Mouse (Mus musculus) large intestine, adult 2 months (tissue): ENCODE data around the gene Osbpl8. TPM values are rescaled to one million over a fixed set of nuclear protein-coding genes. Genes with fewer than 3 reads are reported as not detected.
"Not testable (repeated sequence)": the region's sequence is repeated elsewhere in the genome, so short reads cannot be mapped to it uniquely, and the experiment has no call there.

Experiments
- DNase-seq: peaks from one replicate; pipeline ENCODE4 v3.0.0-alpha.2; 2012; ENCODE audit warnings: low read depth, low spot score
- WGBS: fragments of 180-500 bp; shearing (Covaris S2); methylation state at CpG from one replicate; pipeline ENCODE4 v1.1.7; 2018; 5-methylcytosine and 5-hydroxymethylcytosine counted together
- polyA plus RNA-seq: library from polyadenylated mRNA; depleted of rRNA; stranded (reverse); fragments of >200 nt; gene quantifications from 2 replicates; pipeline ENCODE4 v1.2.3, GENCODE M21; 2012; rRNA removed

Gene Osbpl8
- 1.1 and 2.1 TPM in 2 replicates for polyA plus RNA-seq

DNA sequence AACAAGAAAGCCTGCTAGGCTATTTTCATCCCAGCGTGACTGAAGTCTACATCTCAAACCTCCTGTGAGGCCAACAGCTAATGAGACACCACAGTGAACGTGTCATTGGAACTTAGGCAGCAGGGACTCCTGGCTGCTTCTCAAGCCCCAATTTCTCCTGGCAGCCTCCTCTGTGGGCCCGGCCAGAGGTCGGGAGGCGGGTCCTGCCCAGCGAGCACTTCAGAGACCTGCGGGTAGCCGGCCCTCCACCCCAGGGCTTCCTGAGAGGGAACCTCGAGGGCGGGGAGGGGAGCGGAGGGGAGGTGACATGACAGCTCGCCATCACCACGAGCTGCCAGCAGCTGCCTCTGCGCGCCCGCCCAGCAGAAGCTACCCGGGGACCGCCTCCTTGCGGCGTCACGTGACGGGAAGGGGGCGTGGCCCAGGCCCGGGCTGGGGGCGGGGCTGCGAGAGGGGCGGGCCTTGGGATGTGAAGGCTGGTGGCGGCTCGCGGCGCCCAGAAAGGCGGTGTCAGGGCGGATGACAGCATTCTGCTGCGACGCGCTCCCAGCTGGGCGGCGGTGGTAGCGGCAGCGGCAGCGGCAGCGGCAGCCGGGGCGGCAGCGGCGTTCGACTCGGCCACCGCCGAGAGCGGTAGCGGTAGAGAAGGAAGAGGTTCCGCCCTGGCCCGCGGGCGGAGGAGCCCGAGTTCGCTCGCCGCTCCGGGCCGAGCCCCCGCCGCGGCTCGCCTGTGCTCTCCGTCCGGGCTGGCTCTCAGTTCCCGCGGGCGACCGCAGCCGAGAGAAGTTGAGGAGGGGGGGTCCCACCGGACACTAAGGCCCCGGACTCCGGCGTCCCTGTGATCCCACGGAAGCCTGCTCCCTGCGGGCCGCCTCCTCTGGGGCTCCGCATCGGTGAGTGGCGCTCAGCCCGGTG lies at the start of gene Osbpl8:
Gene Osbpl8, plus strand, starts transcription at position 449 of the 915 bp plus-strand sequence.
- 1% methylated on average over 81 of the region's 84 CpGs for WGBS
- peak; percentile 70 for DNase-seq

DNA sequence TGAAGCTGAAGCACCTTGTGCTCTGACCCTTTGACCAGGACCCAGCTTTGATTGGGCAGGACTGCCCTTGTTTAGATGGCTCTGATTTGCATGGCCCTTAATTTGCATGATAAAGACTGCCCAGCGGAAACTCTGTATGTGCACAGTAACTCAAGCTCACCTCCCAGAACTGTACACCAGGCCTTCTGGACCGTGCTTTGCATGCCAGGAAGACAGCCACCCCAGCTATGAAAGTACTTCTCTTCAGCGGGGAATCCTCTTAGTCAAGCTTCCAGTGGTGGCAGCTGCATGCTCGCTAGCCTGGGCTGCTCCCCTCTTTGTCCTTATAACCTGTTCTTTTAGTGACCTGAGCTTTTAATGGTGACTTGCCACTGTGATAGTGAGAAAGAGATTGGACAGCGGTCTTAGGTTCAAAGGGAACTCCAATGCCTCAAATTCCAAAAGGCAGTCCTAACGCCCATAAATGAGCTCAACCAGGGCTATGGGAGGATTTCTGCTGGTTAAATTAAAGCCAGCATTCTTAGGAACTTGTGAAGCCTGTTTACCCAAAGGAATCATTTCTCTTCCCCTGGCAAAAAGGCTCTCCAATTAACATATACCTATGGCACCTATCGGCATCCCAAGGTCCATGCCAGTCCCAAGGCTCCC lies 47.2 kb upstream of the Osbpl8 start:
- no peak for DNase-seq
- 49% methylated on average over 7 of the region's 7 CpGs for WGBS

DNA sequence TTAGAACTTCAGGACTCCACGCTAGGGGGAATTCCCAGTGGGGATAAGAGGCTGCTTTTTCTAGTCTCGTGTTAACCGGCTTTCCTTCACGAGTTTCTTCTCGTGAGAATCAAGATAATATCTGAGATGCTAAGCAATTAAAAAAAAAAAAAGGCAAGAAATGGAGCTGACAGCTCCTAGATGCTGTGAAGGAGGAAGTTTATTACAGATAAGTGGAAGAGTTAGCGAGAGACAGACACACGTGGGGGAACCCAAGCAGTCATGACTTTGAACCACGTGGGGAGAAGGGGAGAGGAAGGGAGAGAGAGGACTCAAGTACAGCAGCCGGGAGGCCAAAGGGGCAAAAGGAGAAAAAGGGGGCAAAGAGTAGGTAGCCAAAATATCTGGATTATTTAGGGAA lies 46.3 kb upstream of the Osbpl8 start:
- WGBS = 72% methylated on average over 9 of the region's 9 CpGs
- no peak for DNase-seq

- no peak for DNase-seq
- 38% methylated on average over 3 of the region's 3 CpGs for WGBS
Measured at GRCm38 (mm10) chr10:111118991-111119650, 45.4 kb upstream of the Osbpl8 start.

DNA sequence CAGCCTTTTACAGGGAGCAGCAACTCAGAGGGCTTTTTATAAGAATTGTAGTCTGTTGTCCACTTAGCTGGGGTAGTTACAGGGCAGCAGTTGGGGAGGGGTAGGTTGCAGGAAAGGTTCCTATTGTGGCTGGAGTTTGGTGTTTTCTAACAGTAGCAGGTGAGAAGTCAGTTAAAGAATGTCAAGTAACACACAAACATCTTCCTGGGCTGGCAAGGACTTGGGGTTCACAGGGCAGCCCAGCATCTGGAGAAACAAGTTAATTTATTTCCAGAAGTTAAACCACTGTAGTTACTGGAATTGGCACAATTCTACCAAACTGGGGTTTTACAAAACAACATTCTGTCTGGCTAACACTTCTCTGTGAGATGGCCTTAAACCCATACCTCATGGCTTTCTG lies 44.8 kb upstream of the Osbpl8 start:
- DNase-seq = no peak

- no peak for DNase-seq
- WGBS = 61% methylated on average over 10 of the region's 10 CpGs
Measured at GRCm38 (mm10) chr10:111122864-111123398, 41.6 kb upstream of the Osbpl8 start.

DNA sequence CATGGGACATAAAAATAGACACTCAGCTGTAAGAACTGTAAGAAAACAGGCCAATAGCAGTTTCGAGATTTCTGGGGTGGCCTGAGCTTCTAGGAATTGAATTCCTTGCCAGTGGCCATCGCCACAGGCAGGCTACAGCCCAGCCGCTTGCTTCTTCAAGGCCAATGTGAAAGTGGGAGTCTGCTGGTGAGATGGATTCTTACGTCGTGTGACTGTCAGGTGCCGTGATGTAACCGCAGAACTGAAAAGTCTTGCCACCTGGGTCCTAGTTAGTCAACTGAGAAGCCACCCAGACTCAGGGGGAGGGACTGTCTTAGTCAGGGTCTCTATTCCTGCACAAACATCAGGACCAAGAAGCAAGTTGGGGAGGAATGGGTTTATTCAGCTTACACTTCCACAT lies 40.4 kb upstream of the Osbpl8 start:
- no peak for DNase-seq
- 86% methylated on average over 7 of the region's 7 CpGs for WGBS

DNA sequence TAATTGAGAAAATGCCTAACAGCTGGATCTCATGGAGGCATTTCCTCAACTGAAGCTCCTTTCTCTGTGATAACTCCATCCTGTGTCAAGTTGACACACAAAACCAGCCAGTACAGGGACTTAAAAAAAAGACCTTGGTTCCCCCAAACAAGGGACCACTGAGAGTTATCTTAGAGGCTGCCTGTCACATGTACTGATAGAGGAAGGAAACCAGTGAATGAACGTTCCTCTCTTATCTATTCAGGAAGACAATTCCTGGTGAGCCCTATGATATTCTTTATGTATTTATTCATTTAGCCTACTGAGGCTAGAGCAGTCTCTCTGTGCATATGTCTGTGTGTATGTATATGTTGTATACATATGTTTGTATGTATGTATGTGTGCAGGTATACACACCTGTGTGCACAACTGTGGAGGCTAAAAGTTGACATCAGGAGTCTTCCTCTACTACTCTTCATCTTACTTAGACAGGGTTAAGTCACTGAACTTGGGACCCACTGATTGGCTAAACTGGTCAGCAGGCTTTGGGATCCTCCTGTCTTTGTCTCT lies 39.7 kb upstream of the Osbpl8 start:
- 19% methylated on average over 1 of the region's 1 CpGs for WGBS
- DNase-seq = no peak

DNA sequence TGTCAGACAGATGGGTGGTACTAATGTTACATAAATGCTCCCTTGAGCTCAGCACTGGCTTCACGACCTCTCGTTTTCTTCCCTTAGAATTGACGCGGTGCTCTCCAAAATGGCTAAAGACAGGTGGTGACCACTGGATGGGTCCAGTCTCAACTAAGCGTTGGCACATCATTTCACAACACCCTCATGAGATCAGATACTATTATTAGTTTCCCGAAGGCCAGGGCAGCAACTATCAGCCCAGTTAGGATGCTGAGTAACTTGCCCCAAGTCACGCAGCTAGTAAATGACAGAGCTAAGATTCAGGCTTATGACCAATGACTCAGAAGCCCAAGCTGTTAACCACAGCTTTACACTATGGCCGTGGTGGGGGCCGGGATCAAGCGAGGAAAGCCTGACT lies 37.2 kb upstream of the Osbpl8 start:
- no peak for DNase-seq
- WGBS = 83% methylated on average over 10 of the region's 10 CpGs

GRCm38 (mm10) chr10:111128493-111128892 lies 36.1 kb upstream of the Osbpl8 start:
- WGBS = 55% methylated on average over 3 of the region's 3 CpGs

DNA sequence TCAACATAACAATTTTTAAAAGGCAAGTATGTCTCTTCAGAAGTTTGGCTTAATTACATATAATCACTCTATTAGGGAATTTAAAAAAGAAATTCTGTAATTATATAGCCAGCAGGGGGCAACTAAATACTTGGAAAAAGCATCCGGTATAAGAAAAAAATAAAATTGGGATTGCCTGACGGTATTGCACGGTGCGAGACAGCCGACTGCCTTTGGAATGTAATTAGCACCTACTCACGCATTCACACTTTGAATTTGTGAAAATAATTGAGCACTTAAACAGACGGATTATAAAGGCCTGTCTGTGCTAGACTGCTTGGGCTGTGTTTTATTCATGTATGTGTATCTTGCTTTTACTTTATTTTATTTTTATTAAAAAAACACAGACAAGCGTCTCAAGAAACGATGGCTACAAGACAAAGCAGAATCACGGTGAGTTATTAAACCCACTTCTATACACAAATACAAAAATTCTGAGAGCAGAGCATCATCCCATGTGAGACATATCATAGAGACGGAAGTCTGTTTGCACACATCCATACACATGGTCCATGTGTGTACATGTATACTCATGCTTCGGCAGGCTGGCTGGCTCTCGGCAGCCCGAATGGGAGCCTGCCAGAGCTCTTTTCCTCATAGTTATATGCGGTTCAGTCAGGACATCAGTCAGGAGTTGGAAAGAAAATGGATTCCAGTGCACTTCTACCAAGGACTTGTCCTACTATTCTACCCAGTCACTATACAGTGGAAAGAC lies 34.5 kb upstream of the Osbpl8 start:
- WGBS = 81% methylated on average over 15 of the region's 15 CpGs
- no peak for DNase-seq

More at GRCm38 (mm10) chr10:111128493-111128892, 36.1 kb upstream of the Osbpl8 start:
- no peak for DNase-seq

- DNase-seq = no peak
- WGBS = 77% methylated on average over 3 of the region's 3 CpGs
Measured at GRCm38 (mm10) chr10:111130872-111131271, 33.7 kb upstream of the Osbpl8 start.

DNA sequence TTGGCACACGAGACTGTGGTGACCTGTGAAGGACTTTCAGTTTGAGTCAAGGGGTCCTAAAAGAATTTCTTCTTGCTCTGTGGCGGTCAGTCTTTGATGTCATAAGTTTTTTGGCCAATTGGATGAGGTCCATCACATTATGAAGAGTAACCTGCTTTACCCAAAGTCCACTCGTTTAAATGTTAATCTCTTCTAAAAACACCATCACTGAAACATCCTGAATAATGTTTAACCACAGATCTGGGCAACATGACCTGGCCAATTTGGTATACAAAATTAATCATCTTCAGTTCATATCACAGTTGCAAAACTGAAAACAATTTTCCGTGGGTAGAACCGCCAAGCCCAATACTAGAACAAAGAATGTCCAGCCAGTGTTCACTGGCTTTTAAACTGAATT lies 31.3 kb upstream of the Osbpl8 start:
- DNase-seq = no peak
- 71% methylated on average over 5 of the region's 5 CpGs for WGBS

DNA sequence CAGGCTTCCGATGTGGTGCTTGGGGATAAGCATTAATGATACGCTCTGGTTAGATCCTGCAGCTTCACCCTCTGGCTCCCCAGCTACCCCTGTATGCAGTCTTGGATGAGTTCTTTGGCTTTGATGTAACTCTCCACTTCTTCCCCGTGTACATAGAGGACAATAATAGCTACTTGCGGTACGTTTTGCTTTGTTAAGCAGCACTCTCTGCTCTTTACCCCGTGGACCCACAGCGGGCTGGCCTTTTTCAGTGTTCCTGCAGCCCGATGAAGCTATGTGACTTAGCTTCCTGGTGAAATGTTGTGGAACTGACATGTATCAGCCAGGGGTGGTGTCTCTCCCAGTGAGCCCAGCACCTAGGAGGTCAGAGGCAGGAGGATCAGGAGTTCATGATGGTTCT lies 30.6 kb upstream of the Osbpl8 start:
- DNase-seq = no peak
- 83% methylated on average over 8 of the region's 8 CpGs for WGBS

DNA sequence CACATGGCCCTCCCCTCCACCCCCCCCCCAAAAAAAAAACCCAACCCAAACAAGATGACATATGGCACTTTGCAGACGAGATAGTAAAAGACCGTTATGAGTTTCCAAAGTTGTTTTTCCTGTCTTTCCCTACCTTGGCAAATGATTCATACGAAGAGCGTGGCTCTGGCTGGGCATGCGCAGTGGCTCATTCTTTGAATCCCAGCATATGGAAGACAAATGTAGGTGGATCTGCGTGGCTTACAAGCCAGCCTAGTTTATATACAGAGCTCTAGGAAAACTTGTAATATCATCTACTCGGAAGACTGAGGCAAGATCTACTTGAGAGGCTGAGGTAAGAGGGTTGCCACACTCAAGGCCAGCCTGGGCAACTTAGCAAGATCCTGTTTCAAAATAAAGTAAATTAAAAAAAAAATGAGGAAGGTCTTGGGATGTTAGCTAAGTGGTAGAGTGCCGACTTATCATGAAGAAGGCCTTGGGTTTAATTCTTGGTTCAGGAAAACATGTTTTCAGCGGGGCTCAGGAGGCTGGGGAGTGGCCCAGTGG lies 30.1 kb upstream of the Osbpl8 start:
- no peak for DNase-seq

GRCm38 (mm10) chr10:111136306-111136705 lies 28.2 kb upstream of the Osbpl8 start:
- 76% methylated on average over 5 of the region's 5 CpGs for WGBS
- DNase-seq = not testable (repeated sequence)

More for the DNA sequence above, 30.1 kb upstream of the Osbpl8 start:
- 63% methylated on average over 9 of the region's 9 CpGs for WGBS

DNA sequence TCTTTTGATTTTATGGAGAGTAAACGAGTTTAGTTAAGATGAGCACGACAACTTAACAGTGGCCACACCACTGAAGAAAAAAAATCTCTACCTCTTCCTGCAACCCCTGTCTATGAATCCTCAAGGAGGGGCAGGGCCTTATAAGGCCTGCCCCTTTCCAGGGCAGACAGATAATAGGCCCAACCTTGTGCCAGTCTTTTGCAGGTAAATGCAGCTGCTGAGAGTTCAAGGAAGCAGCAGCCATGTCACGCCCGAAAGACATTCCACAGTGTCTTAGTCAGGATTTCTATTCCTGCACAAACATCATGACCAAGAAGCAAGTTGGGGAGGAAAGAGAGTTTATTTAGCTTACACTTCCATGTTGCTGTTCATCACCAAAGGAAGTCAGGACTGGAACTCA lies 26.6 kb upstream of the Osbpl8 start:
- WGBS = 36% methylated on average over 4 of the region's 4 CpGs
- no peak for DNase-seq

GRCm38 (mm10) chr10:111139170-111139569 lies 25.4 kb upstream of the Osbpl8 start:
- DNase-seq = no peak
- 57% methylated on average over 1 of the region's 1 CpGs for WGBS

DNA sequence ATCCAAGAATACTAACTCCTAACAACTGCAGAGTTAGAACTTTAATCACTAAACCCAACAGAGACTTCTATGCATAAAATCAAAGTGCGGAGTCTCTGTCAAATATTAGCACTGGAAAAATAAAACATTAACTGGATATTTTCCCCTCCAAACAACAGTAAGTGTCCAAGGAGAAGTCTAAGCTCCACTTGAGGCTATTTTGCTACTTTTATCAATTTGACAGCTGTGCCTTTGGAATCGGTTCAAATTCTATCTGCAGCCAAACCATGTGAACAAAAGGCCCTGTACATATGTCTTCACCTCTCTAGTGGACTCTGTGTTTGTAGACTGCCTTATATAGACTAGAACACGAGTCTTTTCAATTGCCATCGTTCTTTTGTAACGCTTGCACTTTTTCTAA lies 24.7 kb upstream of the Osbpl8 start:
- DNase-seq = no peak
- 37% methylated on average over 5 of the region's 5 CpGs for WGBS
